Mouse (Mus musculus): ENCODE measurements around the gene Dck. TPM values are rescaled to one million over a fixed set of nuclear protein-coding genes. Genes with fewer than 3 reads are reported as not detected.

Gene Dck
- total RNA-seq, 4 experiments from 2014 or later, result 1.0 to 1.4 (median 1.2) TPM

- DNase-seq (ENCODE audit: low spot score in 2 of 2), result no peak
Observed at GRCm38 (mm10) chr5:88791256-88792245, 26.8 kb downstream of the Dck start.

GRCm38 (mm10) chr5:88793676-88794075 is 28.9 kb downstream of the Dck start:
- DNase-seq (ENCODE audit: low spot score in 2 of 2), result no peak

- no peak for DNase-seq (ENCODE audit: low spot score in 2 of 2)
Observed at GRCm38 (mm10) chr5:88795910-88796584, 31.3 kb downstream of the Dck start.

GRCm38 (mm10) chr5:88796588-88796987 is 31.8 kb downstream of the Dck start:
- DNase-seq (ENCODE audit: low spot score in 2 of 2), result no peak

GRCm38 (mm10) chr5:88797121-88797520 is 32.3 kb downstream of the Dck start:
- DNase-seq (ENCODE audit: low spot score in 2 of 2), result no peak

GRCm38 (mm10) chr5:88805616-88806015 is 40.8 kb downstream of the Dck start:
- DNase-seq (ENCODE audit: low spot score in 2 of 2), result no peak

- DNase-seq (ENCODE audit: low spot score in 2 of 2), result no peak
Observed at GRCm38 (mm10) chr5:88806278-88806677, 41.5 kb downstream of the Dck start.

- no peak for DNase-seq (ENCODE audit: low spot score in 2 of 2)
Observed at GRCm38 (mm10) chr5:88807342-88807741, 42.5 kb downstream of the Dck start.

- DNase-seq (ENCODE audit: low spot score in 2 of 2), result no peak
Observed at GRCm38 (mm10) chr5:88813188-88813587, 48.4 kb downstream of the Dck start.

- DNase-seq (ENCODE audit: low spot score in 2 of 2), result no peak
Observed at GRCm38 (mm10) chr5:88814552-88814951, 49.8 kb downstream of the Dck start.

GRCm38 (mm10) chr5:88821542-88821941 is 56.7 kb downstream of the Dck start:
- no peak for DNase-seq (ENCODE audit: low spot score in 2 of 2)

- no peak for DNase-seq (ENCODE audit: low spot score in 2 of 2)
Observed at GRCm38 (mm10) chr5:88824838-88825237, 60.0 kb downstream of the Dck start.

GRCm38 (mm10) chr5:88829835-88830571 is 65.2 kb downstream of the Dck start:
- no peak for DNase-seq (ENCODE audit: low spot score in 2 of 2)

- no peak for DNase-seq (ENCODE audit: low spot score in 2 of 2)
Observed at GRCm38 (mm10) chr5:88830880-88831279, 66.1 kb downstream of the Dck start.

GRCm38 (mm10) chr5:88831935-88832334 is 67.1 kb downstream of the Dck start:
- DNase-seq (ENCODE audit: low spot score in 2 of 2), result no peak

Other genes starting within 250 kb of the Dck start
- gene Jchain, start 237.1 kb upstream of the Dck start, total RNA-seq (2022), result under 1 TPM; 0.13 to 0.48 (median 0.39) TPM
- 10 to 100 TPM; 17.8 to 28.6 (median 23.8) TPM for gene Utp3, start 210.5 kb upstream of the Dck start, total RNA-seq (2022)
- gene Rufy3, start 200.0 kb upstream of the Dck start, total RNA-seq (2022), result 1 to 10 TPM; 5.6 to 6.6 (median 6.4) TPM
- 100 to 1,000 TPM; 114 to 130 (median 120) TPM for gene Grsf1, start 88.8 kb upstream of the Dck start, total RNA-seq (2022)
- 10 to 100 TPM; 16.7 to 21.0 (median 18.1) TPM for gene Mob1b, start 44.1 kb upstream of the Dck start, total RNA-seq (2022)
- 10 to 100 TPM; 20.2 to 38.8 (median 23.6) TPM for gene Slc4a4, start 121.8 kb downstream of the Dck start, total RNA-seq (2022)

Measured in gastrocnemius, adult 8-10 months (tissue).